8 mouse cellular contexts compared by ENCODE assay signal in genomic region chr19:14435681-14436376, GRCm38 (mm10).
A peak's percentile ranks its signal among the peaks of the same experiment; 100 is the strongest.
DNase-seq lines count a peak whose midpoint lies in the region; ATAC-seq and TF ChIP-seq lines count a peak whose summit lies in the region.

No protein-coding gene starts in this region.

- H3K9ac ChIP-seq in heart, embryonic 11.5 days (ENCODE audit: low read depth, low read length) = no peak overlapping the region
- H3K9ac ChIP-seq in neural tube, embryonic 14.5 days (replicated peaks; ENCODE audit: low read depth, low read length) = no peak overlapping the region

- 0 out of 2 replicates have a peak, but pooled peaks cover 3% of the 10 kb centered on the region for H3K27me3 ChIP-seq in heart, embryonic 11.5 days (ENCODE audit: control insufficient read depth, insufficient read depth, low read length)
- no peaks in the 10 kb centered on the region for H3K27me3 ChIP-seq in neural tube, embryonic 14.5 days (ENCODE audit: control insufficient read depth, insufficient read depth, low read length)

- ATAC-seq in heart, embryonic 11.5 days (replicated peaks; ENCODE audit: insufficient number of reproducible peaks, low FRiP score, low TSS enrichment) = no peak
- ATAC-seq in neural tube, embryonic 14.5 days (ENCODE audit: low read depth) = peak; percentile 75

- intact Hi-C loops in left cerebral cortex, adult 2 months (cut with DNase I) = no loop called here

- no peak for DNase-seq in heart, adult 9 months (ENCODE audit: low spot score in 2 of 2)
- DNase-seq in frontal cortex, adult 2 months (ENCODE audit: extremely low spot score in 1 of 2, low spot score in 1 of 2) = peak; percentile 33 to 75
- DNase-seq in left cerebral cortex, adult 2 months (ENCODE audit: extremely low spot score in 1 of 2, low spot score in 2 of 2) = peak; percentile 30 to 43
- DNase-seq in adrenal gland, adult (ENCODE audit: inconsistent age in 2 of 2, low spot score in 1 of 2) = no peak
- DNase-seq in spleen, postnatal 4 days (ENCODE audit: low spot score in 2 of 2) = no peak
- DNase-seq in spleen, postnatal 14 days (ENCODE audit: low spot score in 2 of 2) = no peak

- H3K4me2 ChIP-seq in heart, embryonic 11.5 days = peak overlapping the region; percentile 38
- no peak overlapping the region for H3K4me2 ChIP-seq in neural tube, embryonic 14.5 days (ENCODE audit: low read depth, low read length)

- WGBS in heart, embryonic 11.5 days (ENCODE audit: insufficient replicate concordance) = 26% methylated on average over 14 of the region's 14 CpGs
- WGBS in neural tube, embryonic 14.5 days = 18% methylated on average over 14 of the region's 14 CpGs

- H3K4me1 ChIP-seq in heart, embryonic 11.5 days (ENCODE audit: control insufficient read depth, insufficient read depth, low read length) = 0 out of 2 replicates have a peak, but pooled peaks cover 3% of the 10 kb centered on the region
- no peaks in the 10 kb centered on the region for H3K4me1 ChIP-seq in neural tube, embryonic 14.5 days (ENCODE audit: control insufficient read depth, insufficient read depth, low read length)

- H3K9me3 ChIP-seq in heart, embryonic 11.5 days (replicated peaks; ENCODE audit: control insufficient read depth, low read length) = no peaks in the 10 kb centered on the region
- no peaks in the 10 kb centered on the region for H3K9me3 ChIP-seq in neural tube, embryonic 14.5 days (ENCODE audit: control insufficient read depth, low read length)

- H3K36me3 ChIP-seq in heart, embryonic 11.5 days (ENCODE audit: control insufficient read depth, insufficient read depth, low read length) = no peaks in the 10 kb centered on the region
- H3K36me3 ChIP-seq in neural tube, embryonic 14.5 days (ENCODE audit: control insufficient read depth, insufficient read depth, low read length) = no peaks in the 10 kb centered on the region

- no peak for TF ChIP-seq CTCF in left cerebral cortex, adult 2 months (IDR thresholded peaks at IDR 0.05)

- 0 out of 2 replicates have a peak overlapping the region, but pooled peaks have one; percentile 15 for H3K27ac ChIP-seq in heart, embryonic 11.5 days (ENCODE audit: low read depth, low read length)
- H3K27ac ChIP-seq in left cerebral cortex, adult 2 months = no peak overlapping the region
- H3K27ac ChIP-seq in neural tube, embryonic 14.5 days (ENCODE audit: low read depth, low read length) = peak overlapping the region; percentile 39; the same call in 1 of the 2 replicates

- H3K4me3 ChIP-seq in heart, embryonic 11.5 days (ENCODE audit: low read depth, low read length) = no peak overlapping the region
- H3K4me3 ChIP-seq in left cerebral cortex, adult 2 months = no peak overlapping the region
- no peak overlapping the region for H3K4me3 ChIP-seq in neural tube, embryonic 14.5 days (ENCODE audit: low read depth, low read length)

Comparison
In these comparisons a context has a peak if more than half of its experiments do, and no peak if none do; other contexts are left out.
1. DNase-seq: peak in frontal cortex, adult 2 months (2 of 2) and left cerebral cortex, adult 2 months (2 of 2); none in heart, adult 9 months (0 of 2), adrenal gland, adult (0 of 2), spleen, postnatal 4 days (0 of 2) and spleen, postnatal 14 days (0 of 2).